Mouse (Mus musculus) CD4-positive, CD25-positive, alpha-beta regulatory T cell, adult 4 months (primary cell): ENCODE measurements around the gene Grin2d. TPM values are rescaled to one million over a fixed set of nuclear protein-coding genes. Genes with fewer than 3 reads are reported as not detected.

Experiments used
- ATAC-seq: one replicate; pipeline ENCODE4 v1.8.0; 2017
- polyA plus RNA-seq, 2 experiments: library from polyadenylated mRNA; unstranded; fragments of 100-300 nt; shearing (Covaris generic); gene quantifications; one replicate each; pipeline ENCODE4 v1.2.1; 2017

The Grin2d gene
- polyA plus RNA-seq, 2 experiments from 2014 or later = 0.23 TPM; not detected in 1

DNA sequence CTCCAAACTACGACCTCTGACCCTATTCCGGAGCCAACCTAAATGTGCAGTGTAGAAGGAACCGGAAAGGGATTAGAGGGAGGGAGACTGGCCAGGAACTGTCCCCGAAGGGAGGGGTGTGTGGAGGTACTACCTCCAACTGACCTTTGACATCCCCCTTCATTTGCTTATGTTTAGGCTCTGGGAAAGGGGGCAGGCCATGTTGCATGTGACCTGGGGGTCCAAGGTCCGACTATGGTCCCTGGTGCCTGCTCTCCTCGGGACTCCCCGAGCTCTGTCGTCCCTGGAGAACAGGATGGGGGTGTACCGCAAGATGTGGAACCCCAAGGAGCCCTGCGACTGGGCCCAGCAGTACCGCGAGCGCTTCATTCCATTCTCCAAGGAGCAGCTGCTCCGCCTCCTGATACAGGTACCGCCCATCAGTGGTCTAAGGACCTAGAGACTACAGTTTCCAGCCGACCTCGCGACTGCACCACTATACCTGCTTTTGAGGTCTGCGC lies 19.1 kb upstream of the Grin2d start:
- ATAC-seq = peak; percentile 21

DNA sequence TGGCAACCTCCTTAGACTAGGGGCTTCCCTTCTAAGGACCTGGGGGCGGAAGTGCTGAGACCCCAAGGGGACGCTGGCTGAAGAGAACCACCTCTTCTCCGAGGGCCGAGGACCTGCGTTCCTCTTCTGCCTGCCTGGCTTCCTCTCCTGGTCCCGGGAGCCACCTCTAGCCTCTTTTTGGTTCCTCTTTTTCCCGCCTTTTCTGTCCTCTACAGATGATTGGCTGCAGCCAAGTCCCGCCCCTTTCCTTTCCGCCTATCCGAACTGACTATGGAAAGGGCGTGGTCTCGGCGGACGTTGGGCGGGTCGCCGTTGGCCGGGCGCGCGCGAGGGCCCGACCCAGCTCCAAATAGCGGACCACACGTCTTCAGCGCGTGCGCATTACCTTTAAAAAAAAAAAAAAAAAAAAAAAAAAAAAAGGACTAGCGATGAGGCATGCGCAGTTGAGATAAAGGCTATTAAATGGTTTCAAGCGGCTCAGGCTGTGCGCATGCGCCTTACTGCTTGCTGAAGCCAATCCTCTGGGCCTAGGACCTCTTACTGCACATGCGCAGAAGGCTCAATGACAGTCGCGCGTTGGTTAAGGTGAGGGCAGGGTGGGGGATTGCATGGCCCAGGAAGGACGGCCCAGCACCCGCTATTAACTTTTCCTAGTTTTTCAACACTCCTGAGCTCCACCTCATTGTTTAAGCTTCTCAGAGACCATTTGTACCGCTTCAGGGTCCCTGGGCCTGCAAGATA lies 18.5 kb upstream of the Grin2d start, which contains the start of the genes Syngr4 and Tmem143:
Gene Syngr4, minus strand, starts transcription at position 198 of the 741 bp plus-strand sequence.
Gene Tmem143, plus strand, starts transcription at position 425 of the 741 bp plus-strand sequence.
- ATAC-seq = peak; percentile 94

DNA sequence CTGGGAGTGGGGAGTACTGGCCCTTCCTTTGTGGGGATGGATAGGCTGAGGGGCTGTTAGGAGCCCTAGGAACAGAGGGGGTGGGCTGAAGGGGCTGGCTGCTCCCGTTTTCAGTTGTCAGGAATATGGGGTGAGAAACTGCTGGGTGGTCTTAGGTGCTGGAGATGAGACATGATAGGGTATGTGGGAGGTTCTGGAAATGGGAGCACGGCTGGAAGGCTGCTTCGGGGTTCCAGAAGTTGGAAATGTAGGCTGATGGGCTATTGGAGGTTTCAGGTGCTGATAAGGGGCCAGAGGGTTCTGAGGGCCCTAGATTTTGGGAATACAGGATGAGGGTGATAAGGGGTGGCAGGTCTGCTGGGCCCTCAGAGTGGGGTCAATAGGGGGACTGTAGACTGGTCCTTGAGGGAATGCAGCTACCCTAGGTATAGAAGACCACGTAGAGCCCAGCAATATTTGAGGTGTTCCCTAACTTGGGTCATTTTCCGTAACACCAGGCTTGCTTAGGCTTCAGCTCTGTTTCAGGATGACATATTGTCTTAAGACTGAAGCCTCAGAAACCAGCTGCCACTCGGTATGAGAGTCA lies 17.8 kb upstream of the Grin2d start:
- no peak for ATAC-seq

DNA sequence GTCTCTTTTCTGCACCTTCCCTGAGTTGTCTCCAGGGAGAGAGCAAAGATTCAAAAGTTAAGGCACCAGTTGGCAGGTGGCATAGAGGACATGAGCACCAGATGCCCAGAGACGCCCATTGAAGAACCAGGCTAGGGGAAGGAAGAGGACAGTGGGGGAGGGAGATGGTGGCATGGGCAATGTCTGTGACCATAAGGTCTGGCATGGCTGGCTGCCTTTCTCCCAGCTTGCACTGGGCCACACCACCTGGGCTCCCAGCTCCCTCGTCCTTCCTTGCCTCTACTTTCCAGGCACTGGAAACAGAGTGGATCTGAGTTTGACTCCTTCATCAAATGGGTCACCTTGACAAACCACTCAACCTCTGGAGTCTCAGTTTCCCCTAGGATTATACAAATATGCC lies 14.5 kb upstream of the Grin2d start:
- ATAC-seq = no peak

DNA sequence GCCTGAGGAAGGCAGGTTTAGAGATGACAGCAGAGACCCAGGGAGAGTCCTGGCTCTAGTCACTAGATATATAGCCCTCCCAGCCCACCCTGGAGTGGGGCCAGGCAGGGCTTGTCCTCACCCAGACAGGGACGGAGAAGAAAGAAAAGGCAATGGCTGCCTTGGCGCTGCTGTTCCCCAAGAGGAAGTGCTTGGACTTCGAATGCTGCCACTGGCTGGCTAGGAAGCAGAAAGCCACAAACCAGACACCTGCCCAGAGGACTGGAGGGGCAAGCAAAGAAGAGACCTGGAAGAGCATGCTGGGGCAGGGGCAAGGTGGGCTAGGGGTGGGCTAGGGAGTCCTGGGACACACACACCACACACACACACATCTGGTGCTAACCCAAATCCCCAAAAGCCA lies 9.1 kb upstream of the Grin2d start:
- no peak for ATAC-seq

DNA sequence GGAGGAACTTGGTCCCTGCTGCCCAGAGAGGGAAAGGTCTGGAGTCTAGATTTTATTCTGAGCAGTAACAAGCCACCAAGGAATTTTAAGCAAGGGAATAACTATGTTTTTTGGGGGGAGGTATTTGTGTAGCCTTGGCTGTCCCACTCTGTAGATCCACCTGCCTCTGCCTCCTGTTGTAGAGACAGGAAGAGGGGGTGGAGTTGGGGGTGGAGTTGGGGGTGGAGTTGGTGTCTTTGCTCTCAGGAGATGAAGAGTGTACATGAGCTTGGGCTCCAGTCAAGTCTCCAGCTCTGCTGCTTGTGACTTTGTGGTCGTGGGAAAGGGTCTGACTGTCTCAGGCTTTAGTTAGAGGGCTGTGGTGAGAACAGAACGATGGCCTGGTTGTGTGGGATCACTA lies 2.8 kb upstream of the Grin2d start:
- ATAC-seq = no peak

DNA sequence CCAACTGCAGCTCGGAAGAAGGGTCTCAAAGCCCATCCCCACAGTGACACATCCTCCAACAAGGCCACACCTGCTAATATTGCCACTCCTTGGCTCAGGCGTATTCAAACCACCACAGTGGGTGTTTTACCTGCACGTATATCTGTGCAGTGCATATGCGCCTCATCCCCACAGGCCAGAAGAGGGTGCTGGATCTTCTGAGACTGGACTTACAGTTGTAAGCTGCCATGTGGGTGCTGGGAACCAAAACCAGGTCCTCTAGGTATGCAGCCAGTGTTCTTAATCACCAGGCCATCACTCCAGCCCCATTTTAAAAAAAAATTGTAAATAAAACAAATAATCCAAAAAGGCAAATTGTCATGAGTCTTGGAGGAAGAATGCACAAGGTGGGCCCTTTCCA lies 2.4 kb upstream of the Grin2d start:
- ATAC-seq = no peak

DNA sequence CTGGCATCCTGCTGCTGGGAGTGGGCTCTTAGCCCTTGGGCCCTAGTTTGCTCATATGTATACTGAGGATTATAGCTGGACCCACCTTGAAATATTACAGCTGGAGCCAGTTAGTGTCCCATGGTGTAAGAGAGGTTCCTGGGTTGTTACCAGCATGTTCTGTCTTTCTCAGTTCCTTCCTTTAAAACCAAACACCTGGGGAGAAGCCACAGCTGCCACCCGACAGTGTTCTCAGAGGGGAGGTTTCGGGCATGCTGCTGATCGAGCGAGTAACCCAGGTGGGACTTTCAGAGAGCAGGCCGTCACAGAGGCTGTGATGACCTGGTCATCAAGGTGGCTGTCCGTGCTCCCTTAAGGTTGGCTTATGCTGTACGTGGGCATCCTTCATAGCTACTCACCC lies 1.3 kb downstream of the Grin2d start:
- no peak for ATAC-seq

DNA sequence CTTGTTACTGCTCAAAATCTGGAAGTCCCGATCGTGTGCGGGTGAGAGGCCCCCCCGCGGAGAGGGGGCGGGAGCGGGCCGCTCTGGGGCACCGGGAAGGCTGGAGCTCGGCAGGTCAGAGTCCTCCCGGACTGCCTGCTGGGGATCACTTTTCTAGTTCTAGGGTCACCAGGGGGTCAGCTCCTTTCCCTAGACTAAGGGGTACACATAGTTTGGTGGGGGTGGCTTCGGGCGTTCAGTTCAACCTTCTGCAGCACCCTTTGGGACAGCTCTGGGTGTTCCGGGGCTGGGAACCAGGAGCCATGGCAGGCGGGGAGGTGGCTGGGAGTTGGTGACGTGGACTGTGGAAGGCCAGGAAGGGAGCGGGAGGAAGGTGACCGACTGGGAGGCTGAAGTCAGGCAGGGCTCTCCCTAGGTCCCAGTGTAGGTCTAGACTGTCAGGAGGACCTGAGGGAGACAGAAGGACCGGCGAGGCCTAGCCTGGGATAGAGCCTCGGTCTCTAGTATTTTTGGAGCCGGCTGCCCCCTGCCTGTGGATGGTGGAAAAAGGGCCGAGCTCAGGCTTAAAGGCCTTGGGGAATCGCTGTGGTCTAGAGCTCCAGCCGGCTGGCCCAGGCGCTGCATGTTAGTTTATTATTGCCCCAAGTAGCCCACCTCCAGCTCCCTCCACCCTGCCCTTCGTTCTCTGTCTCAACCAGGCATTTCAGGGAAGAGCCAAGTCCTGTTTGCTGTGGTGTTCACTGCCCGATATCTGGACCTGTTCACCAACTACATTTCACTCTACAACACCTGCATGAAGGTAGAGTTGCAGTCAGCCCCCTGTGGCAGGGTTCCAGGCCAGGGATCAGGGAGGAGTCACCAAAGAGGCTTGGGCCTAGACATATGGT lies 4.9 kb downstream of the Grin2d start:
- ATAC-seq = peak; percentile 17

DNA sequence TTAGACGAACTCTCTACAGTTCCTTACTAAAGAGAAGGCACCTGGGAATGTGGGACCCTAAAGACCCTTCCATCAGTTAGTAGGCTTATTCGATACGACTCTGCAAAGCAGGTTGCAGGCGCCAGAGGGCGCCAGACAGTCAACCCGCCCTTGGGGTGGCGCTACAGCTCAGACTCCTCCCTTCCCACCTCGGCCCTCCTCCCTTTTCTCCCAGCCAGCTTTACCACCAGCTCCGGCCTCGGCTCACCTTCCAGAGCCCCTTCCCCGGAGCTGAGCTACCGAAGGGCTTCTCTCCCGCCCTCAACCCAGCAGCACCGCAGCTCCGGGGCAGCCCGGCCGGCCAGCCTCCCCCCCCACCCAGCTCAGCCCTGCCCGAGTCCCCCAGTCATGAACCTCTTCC lies 5.6 kb downstream of the Grin2d start, which contains the start of gene Kdelr1:
Gene Kdelr1, plus strand, starts transcription at position 149 of the 400 bp plus-strand sequence.
- ATAC-seq = peak; percentile 84

DNA sequence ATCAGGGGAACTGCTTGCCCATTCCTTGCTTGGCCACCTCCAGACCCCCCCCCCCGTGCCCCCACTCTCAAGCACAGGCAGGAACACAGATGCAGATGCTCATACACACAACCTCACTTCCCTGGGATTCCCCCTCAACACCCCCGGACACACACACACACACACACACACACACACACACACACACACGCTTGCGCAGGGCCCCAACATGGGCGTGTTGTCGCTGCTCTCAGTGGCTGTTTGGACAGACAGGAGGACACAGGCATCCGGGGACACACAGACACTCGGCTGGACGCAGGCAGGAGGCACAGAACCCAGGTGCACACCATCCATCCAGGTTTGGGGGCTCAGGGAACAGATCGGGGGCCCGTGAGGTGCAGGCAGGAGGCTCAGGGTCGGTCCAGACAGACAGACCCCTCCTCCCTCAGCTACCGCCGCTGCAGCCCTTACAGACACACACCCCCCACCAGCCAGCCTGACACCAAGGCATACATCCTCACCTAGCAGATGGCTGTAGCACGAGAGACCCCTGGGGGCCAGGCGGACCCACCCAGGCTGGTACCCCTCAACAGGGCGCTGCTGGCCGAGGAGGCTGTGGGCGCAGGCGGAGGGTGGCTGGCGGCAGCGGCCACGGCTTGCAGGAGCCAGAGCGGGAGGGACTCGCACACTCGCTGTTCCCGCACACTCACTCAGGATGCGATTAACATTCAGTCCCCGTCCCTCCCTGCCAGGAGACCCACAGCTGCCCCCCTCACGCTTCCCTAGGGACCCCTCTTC lies 7.7 kb downstream of the Grin2d start:
- peak; percentile 23 for ATAC-seq

DNA sequence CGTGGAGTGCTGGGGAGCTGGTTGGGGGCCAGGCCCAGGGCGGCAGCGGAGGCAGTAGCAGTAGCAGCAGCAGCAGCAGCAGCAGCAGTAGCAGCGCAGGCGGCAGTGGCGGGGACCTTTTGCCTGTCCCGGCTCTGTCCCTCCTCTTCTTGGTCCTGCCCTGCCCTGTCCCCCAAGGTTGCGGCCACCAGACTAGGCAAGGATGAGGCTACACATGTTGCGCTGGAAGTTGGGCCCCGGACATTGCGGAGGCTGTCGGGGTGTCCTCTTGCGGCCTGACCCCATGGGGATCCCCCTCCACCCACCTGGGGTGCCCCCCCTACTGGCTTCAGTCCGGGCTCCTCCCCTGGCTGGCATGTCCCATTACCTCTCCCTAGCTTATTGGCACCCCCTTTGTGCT lies 8.4 kb downstream of the Grin2d start:
- no peak for ATAC-seq

DNA sequence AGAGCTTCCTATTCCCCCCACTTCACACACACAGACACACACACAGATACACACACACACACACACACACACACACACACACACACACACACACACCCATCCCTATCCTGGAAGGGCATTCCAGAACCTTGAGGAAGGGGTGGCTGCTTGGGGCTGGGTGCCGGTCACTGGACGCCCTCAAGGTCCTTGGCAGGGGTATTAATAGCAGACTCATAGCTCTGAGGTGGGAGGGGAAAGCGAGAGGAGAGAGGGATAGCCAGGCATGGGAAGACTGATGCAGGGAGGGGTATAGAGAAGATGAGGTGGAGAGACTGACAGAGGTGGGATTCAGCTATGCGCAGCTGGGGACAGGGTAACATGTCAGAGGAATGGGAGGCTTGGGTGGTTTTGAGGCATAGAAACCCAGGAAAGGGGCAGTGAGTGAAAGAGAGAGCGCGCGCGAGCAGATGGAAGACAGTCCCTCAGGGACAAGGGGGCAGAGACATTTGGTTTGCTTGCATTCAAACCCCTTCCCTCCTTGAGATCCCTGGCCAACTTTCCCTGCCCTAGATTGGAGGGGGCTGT lies 9.0 kb downstream of the Grin2d start:
- ATAC-seq = no peak

DNA sequence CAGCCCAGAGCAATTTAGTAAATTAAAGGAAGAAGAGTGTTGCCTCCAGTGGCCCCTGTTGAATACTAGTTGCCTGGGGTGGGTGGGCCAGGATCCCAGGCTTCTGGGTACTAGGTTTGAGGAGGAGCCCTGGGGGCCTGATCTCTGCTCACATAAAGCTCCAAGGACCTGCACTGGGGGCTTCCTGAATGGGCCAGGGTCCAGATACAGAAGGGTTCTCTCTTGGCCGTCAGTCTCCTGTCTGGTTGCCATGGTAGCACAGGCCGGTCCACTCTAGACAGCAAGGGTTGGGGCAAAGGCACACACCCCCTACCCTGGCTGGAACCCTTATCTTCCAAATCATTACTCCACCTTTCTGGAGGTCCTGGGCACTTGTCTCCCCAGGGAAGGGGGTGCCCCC lies 10.3 kb downstream of the Grin2d start:
- no peak for ATAC-seq

DNA sequence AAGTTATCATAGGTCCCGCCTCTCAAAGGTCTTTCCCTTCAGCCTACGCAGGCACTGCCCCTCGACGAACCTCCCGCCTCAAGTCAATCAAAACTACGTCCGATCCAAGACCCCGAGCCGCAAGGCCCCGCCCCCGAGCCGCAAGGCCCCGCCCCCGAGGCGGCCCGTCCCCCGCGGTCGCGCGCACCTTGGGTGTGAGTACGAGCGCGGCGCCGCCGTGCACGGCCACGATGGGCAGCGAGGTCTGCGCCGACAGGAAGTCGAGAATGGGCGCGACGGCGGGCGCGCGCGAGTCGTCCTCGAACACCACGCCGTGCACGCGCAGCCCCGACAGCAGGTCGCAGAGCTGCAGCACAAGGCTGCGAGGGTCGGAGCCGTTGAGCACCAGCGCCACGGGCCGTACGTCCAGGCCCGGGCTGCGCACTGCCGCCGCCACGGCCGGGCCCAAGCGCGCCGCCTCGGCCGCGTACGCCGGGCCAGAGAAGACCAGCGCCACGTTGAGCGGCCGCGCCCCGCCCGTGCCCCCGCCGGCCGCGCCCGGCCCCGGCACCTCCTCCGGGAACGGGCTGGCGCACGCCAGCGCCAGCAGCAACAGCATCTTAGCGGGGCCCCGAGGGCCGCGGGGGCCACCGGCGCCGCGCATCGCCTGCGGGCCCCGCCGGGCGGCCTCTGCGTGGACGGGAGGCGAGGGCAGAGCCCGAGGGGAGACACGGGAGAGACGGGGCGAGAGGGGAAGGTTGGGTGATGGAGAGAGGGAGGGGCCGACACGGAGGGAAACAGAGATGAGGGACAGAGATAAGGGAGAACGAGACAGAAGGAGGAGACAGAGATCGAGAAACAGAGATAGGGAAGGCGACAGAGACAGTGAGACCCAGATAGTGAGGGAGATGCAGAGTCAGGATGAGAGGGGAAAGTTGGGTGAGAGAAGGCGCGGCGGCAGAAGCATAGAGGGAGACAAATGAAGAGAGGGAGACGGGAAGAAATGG lies 12.0 kb downstream of the Grin2d start:
- peak; percentile 83 for ATAC-seq

DNA sequence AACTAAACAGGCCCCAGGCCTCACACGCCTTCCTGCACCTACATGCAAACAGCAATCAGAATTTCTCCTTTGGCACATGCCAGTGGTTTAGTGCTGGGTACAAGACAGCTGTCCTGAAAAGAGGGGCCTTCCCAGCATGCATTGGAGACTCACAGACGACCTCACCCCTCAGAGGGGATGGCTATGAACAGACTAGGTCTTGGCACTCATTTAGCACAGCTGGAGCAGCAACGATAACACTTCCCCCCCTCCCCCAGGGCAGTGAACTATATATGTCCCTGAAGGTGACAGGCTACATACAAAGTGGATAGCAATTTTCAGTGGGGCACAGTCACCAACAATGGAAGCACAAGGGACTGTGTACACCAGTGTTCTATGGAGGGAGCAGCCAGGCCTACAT lies 13.7 kb downstream of the Grin2d start:
- ATAC-seq = no peak

DNA sequence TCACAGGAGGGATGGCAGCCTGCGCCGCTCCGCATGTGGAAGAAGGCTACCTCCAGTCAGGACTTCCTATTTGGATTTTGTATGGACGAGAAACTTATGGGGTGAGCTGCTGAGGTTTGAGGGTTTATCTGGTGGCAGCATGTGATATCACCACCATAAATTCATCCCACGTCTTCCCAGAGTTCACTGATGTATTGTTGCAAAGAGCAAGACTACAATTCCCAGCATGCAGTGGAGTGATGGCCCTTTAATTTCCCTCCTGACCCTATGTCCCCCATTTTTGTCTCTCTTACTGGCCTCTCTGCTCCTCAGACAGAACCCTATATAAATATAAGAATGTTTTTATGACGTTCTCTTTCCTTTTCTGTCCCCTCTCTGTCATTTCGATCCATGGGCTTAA lies 15.4 kb downstream of the Grin2d start:
- no peak for ATAC-seq

DNA sequence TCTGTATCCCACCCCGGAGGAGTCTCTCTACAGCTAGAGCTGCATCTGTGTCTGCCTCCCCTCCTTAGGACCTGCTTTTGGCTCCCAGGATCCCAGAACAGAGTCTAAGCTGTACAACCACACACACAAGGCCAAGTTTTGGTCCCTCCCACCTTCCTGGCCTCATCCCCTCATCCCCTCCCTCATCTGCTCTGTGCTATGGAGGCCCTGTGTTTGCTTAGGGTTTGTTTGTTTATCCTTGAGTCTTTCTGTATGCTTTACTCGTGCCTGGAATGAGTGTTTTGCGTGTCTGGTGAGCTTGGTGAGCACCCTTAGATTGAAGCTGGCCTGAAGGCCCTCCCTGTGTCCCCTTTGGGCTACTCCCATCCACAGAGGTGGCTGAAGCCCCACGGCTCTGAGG lies 19.2 kb downstream of the Grin2d start:
- no peak for ATAC-seq

DNA sequence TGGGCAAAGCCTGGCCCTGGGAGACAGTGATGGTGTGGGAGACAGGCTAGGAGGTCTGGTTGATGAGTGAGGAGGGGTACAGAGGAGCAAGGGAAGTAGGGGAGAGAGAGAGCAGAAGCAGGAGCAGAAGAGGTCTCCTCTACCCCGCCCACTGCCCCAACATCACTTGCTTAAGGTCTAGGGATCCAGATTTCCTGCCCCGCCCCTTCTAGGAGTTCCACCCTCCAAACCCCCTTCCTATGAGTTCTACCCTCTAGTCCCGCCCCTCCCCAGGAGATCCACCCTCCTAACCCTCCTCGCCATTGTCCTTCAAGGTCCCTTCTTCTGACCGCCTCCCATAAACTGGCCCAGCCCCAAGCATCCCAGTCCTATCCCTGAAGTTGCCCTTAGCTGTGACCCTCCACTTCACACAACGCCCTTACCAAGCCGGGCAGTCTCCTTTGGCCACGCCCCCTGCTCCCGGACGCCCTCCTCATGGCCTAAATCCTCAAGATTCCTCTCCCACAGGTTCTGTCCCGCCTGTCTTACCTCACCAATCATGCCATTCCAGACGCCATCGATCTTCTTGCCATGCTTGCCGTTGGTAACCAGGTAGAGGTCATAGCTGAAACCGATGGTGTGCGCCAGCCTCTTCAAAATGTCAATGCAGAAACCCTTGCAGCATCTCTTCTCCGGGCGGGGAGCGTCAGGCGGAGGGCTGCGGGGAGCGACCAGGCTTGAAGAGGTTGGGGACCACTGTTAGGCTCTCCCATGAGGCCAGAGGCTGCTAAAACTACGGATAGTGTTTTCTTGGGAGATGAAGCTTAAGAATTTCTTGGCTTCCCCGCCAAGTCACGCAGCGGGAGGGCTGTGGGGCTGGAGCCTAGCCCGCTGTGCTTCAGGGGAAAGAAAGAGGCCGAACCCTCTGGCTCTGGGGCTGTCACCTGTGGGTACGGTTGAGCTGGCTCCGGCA lies 21.0 kb downstream of the Grin2d start:
- ATAC-seq = no peak
